Mouse (Mus musculus) cerebellum, adult 2 months (tissue): ENCODE measurements around the gene Aff3. TPM values are rescaled to one million over a fixed set of nuclear protein-coding genes. Genes with fewer than 3 reads are reported as not detected.

ENCODE experiments used
- DNase-seq, 2 experiments: peaks; one replicate each; pipeline ENCODE4 v3.0.0; 2021
- H3K27ac ChIP-seq: fragments of 200-500 bp; 2 replicates; pipeline ENCODE4 v1.5.1; 2012; ENCODE audit warnings: low read length, control low read depth, inconsistent platforms; ENCODE audit not compliant: insufficient read depth
- H3K27me3 ChIP-seq: fragments of 200-500 bp; 2 replicates; pipeline ENCODE4 v1.6.1; 2012; ENCODE audit warnings: inconsistent platforms, mild to moderate bottlenecking, low read length, moderate library complexity; ENCODE audit not compliant: control insufficient read depth, insufficient read depth
- H3K4me1 ChIP-seq: fragments of 200-500 bp; 2 replicates; pipeline ENCODE4 v1.6.1; 2011; ENCODE audit warnings: low read length; ENCODE audit not compliant: control insufficient read depth, insufficient read depth
- H3K4me3 ChIP-seq: fragments of 200-500 bp; replicated peaks from 2 replicates; pipeline ENCODE3; 2011; ENCODE audit warnings: mild to moderate bottlenecking, low read depth, low read length, control low read depth; ENCODE audit not compliant: insufficient read depth
- CTCF ChIP-seq: fragments of 200-500 bp; IDR thresholded peaks from 2 replicates; pipeline ENCODE4 v1.5.1; 2011; ENCODE audit warnings: low read depth, mild to moderate bottlenecking, control low read depth, low read length, moderate library complexity, borderline replicate concordance; ENCODE audit not compliant: insufficient read depth
- POLR2A ChIP-seq: fragments of 200-500 bp; IDR thresholded peaks from 2 replicates; pipeline ENCODE4 v1.6.1; 2011; ENCODE audit warnings: low read length, control low read depth, borderline replicate concordance; ENCODE audit not compliant: insufficient read depth
- WGBS: fragments of 180-500 bp; shearing (Covaris S2); methylation state at CpG from one replicate; pipeline ENCODE4 v1.1.7; 2018; 5-methylcytosine and 5-hydroxymethylcytosine counted together
- polyA plus RNA-seq: library from polyadenylated mRNA; depleted of rRNA; stranded (reverse); fragments of >200 nt; gene quantifications from 2 replicates; pipeline ENCODE4 v1.2.3, GENCODE M21; 2012

The Aff3 gene
- polyA plus RNA-seq, 1 experiment: 19.8 TPM

- H3K4me1 ChIP-seq: peaks cover 10% of the 10 kb centered on the region
- no peak overlapping the region for H3K27ac ChIP-seq
- H3K27me3 ChIP-seq: no peaks in the 10 kb centered on the region
- TF ChIP-seq CTCF (no peak), POLR2A (no peak)
- H3K4me3 ChIP-seq: no peak overlapping the region
- WGBS: 91% methylated on average over 11 of the region's 11 CpGs
- DNase-seq: no peak
Observed at GRCm38 (mm10) chr1:38395194-38395681, 269.5 kb downstream of the Aff3 start.

GRCm38 (mm10) chr1:38394493-38394892, 270.3 kb downstream of the Aff3 start:
- H3K4me1 ChIP-seq: peaks cover 10% of the 10 kb centered on the region
- 65% methylated on average over 5 of the region's 5 CpGs for WGBS
- no peak for TF ChIP-seq POLR2A
- no peak for TF ChIP-seq CTCF

GRCm38 (mm10) chr1:38393516-38393915, 271.2 kb downstream of the Aff3 start:
- WGBS: 46% methylated on average over 6 of the region's 6 CpGs
- no peaks in the 10 kb centered on the region for H3K27me3 ChIP-seq
- TF ChIP-seq CTCF (no peak), POLR2A (no peak)
- no peak overlapping the region for H3K4me3 ChIP-seq
- no peak overlapping the region for H3K27ac ChIP-seq
- H3K4me1 ChIP-seq: peaks cover 3% of the 10 kb centered on the region; the same call in 1 of the 2 replicates
- no peak for DNase-seq

More at GRCm38 (mm10) chr1:38394493-38394892, 270.3 kb downstream of the Aff3 start:
- Histone ChIP-seq H3K4me3 (no peak overlapping the region), H3K27me3 (no peaks in the 10 kb centered on the region), H3K27ac (no peak overlapping the region)
- DNase-seq: no peak

- WGBS: 75% methylated on average over 2 of the region's 2 CpGs
- DNase-seq: peak; percentile 28 to 34
- Histone ChIP-seq H3K27me3 (no peaks in the 10 kb centered on the region), H3K4me1 (no peaks in the 10 kb centered on the region), H3K4me3 (no peak overlapping the region), H3K27ac (no peak overlapping the region)
- TF ChIP-seq POLR2A: no peak
- peak; percentile 36; the same call in 1 of the 2 replicates for TF ChIP-seq CTCF
Observed at GRCm38 (mm10) chr1:38392928-38393327, 271.8 kb downstream of the Aff3 start.

GRCm38 (mm10) chr1:38390886-38391249, 273.9 kb downstream of the Aff3 start:
- Histone ChIP-seq H3K27ac (no peak overlapping the region), H3K4me1 (no peaks in the 10 kb centered on the region), H3K4me3 (no peak overlapping the region), H3K27me3 (no peaks in the 10 kb centered on the region)
- TF ChIP-seq POLR2A: no peak
- TF ChIP-seq CTCF: no peak
- 68% methylated on average over 7 of the region's 7 CpGs for WGBS
- DNase-seq: peak in 1 of 2 experiments; percentile 10

- TF ChIP-seq POLR2A (no peak), CTCF (no peak)
- DNase-seq: no peak
Observed at GRCm38 (mm10) chr1:38390235-38390885, 274.4 kb downstream of the Aff3 start.

GRCm38 (mm10) chr1:38389576-38389975, 275.2 kb downstream of the Aff3 start:
- Histone ChIP-seq H3K4me1 (no peaks in the 10 kb centered on the region), H3K27ac (no peak overlapping the region), H3K27me3 (no peaks in the 10 kb centered on the region), H3K4me3 (no peak overlapping the region)
- WGBS: 96% methylated on average over 7 of the region's 7 CpGs
- DNase-seq: no peak
- no peak for TF ChIP-seq CTCF
- TF ChIP-seq POLR2A: no peak

More at GRCm38 (mm10) chr1:38390235-38390885, 274.4 kb downstream of the Aff3 start:
- Histone ChIP-seq H3K4me1 (no peaks in the 10 kb centered on the region), H3K4me3 (no peak overlapping the region), H3K27ac (no peak overlapping the region), H3K27me3 (no peaks in the 10 kb centered on the region)
- WGBS: 93% methylated on average over 17 of the region's 17 CpGs

GRCm38 (mm10) chr1:38388466-38388865, 276.3 kb downstream of the Aff3 start:
- Histone ChIP-seq H3K27ac (no peak overlapping the region), H3K4me3 (no peak overlapping the region), H3K27me3 (no peaks in the 10 kb centered on the region), H3K4me1 (no peaks in the 10 kb centered on the region)
- no peak for TF ChIP-seq CTCF
- TF ChIP-seq POLR2A: no peak
- 90% methylated on average over 3 of the region's 3 CpGs for WGBS
- no peak for DNase-seq
